Mouse (Mus musculus) embryonic facial prominence, embryonic 10.5 days (tissue): ENCODE results near the gene Erbb2. TPM values are rescaled to one million over a fixed set of nuclear protein-coding genes. Genes with fewer than 3 reads are reported as not detected.

Experiments
- DNase-seq: peaks from one replicate; pipeline ENCODE4 v3.0.0-alpha.2; 2017; ENCODE audit warnings: low spot score
- H3K27ac ChIP-seq: fragments of 300-500 bp; sonication (generic); replicated peaks from 2 replicates; pipeline ENCODE4 v1.5.1; 2016; ENCODE audit warnings: mild to moderate bottlenecking
- H3K27me3 ChIP-seq: fragments of 300-500 bp; sonication (generic); replicated peaks from 2 replicates; pipeline ENCODE4 v1.6.1; 2016; ENCODE audit warnings: low read depth, mild to moderate bottlenecking; ENCODE audit not compliant: poor library complexity, severe bottlenecking
- H3K36me3 ChIP-seq: fragments of 300-500 bp; sonication (generic); replicated peaks from 2 replicates; pipeline ENCODE4 v1.6.1; 2016; ENCODE audit warnings: mild to moderate bottlenecking, moderate library complexity
- H3K4me1 ChIP-seq: fragments of 300-500 bp; sonication (generic); 2 replicates; pipeline ENCODE4 v1.6.1; 2016
- H3K4me3 ChIP-seq: fragments of 300-500 bp; sonication (generic); 2 replicates; pipeline ENCODE4 v1.5.1; 2016; ENCODE audit warnings: mild to moderate bottlenecking, moderate library complexity
- H3K9me3 ChIP-seq: fragments of 300-500 bp; sonication (generic); 2 replicates; pipeline ENCODE4 v1.6.1; 2016; ENCODE audit warnings: mild to moderate bottlenecking
- WGBS: fragments of 180-500 bp; shearing (Covaris S2); methylation state at CpG from one replicate; pipeline ENCODE4 v1.1.7; 2016; 5-methylcytosine and 5-hydroxymethylcytosine counted together
- polyA plus RNA-seq: library from polyadenylated mRNA; unstranded; fragments of >200 nt; fragmentation: Nextera tagmentation; extraction: Ambion mirVana; gene quantifications from 2 replicates; pipeline ENCODE4 v1.2.1, GENCODE M21; 2016

The Erbb2 gene
- polyA plus RNA-seq, 1 experiment from 2014 or later: 29.5 TPM

DNA sequence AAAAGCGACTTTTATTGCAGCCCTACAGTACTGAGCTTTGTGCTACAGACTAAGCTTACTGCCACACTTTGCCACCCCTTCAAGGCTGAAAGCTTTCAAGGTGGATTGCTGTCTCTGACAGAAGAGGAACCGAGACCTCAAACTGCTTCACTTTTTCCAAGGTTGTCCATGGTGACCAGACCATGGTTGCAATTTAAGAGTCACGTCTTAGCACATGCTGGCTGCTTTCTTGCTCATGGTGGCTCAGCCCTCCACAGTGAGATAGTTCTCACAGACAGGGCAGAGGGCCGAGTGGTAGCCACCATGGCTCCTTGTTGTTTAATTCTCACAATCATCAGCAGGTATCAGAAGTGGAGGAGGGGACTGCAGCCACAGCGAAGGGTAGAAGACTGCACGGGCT lies 58.5 kb downstream of the Erbb2 start:
- 81% methylated on average over 6 of the region's 6 CpGs for WGBS
- no peaks in the 10 kb centered on the region for H3K36me3 ChIP-seq
- peaks cover 37% of the 10 kb centered on the region for H3K4me1 ChIP-seq
- no peak overlapping the region for H3K4me3 ChIP-seq
- no peak for DNase-seq
- H3K9me3 ChIP-seq: no peaks in the 10 kb centered on the region
- H3K27me3 ChIP-seq: peaks cover 14% of the 10 kb centered on the region; the same call in 1 of the 2 replicates
- no peak overlapping the region; the same call in 1 of the 2 replicates for H3K27ac ChIP-seq

DNA sequence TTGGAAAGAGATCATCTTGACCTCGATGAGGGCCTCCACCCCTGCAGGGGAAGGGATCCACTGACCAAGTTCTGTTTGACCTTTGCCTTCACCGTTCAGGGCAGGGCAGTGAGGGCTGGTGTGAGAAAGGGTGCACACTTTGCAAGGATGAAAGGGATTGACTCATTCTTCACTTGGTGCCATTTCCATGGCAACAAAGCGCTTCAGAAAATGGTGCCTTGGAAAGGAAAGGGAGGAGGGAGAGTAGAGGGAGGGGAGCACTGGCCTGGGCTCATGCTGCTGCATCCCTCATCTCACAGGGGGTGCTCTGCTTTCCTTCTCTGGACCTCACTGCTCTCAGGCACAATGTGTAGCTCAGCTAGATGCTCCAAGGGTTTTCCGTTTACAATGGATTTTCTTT lies 60.4 kb downstream of the Erbb2 start:
- peaks cover 14% of the 10 kb centered on the region; the same call in 1 of the 2 replicates for H3K27me3 ChIP-seq
- H3K27ac ChIP-seq: no peak overlapping the region
- WGBS: 64% methylated on average over 4 of the region's 4 CpGs

DNA sequence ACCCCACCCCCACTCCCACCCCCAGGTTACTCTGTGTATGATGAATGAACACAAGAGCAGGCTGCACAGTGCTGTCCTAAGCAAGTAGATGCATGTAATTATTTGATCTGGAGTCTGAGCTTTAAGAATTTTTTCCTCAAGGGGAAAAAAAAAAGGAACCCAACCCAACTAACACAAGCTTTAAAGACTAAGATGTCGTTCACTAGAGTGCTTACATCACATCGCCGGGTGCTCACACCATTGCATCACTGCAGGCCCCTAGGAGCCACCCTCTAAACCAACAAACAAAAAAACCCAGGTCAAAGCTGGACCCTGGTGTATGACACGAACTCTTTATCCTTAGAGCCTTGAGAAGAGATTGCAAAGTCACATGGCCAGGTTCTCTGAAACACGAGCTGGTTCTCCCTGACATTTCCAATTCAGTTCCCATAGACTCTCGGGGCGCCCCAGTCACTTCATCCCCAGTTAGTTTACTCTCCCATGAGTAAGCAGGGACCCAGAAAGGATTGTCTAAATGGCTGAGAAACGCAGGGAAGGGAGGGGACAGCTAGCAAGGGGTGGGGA lies 61.7 kb downstream of the Erbb2 start:
- peaks cover 11% of the 10 kb centered on the region; the same call in 1 of the 2 replicates for H3K27me3 ChIP-seq
- H3K4me1 ChIP-seq: peaks cover 37% of the 10 kb centered on the region
- no peaks in the 10 kb centered on the region for H3K36me3 ChIP-seq
- H3K4me3 ChIP-seq: no peak overlapping the region
- no peak for DNase-seq
- no peaks in the 10 kb centered on the region for H3K9me3 ChIP-seq
- 64% methylated on average over 8 of the region's 8 CpGs for WGBS
- H3K27ac ChIP-seq: no peak overlapping the region

More for the DNA sequence above, 60.4 kb downstream of the Erbb2 start:
- DNase-seq: no peak
- H3K4me1 ChIP-seq: peaks cover 37% of the 10 kb centered on the region
- H3K4me3 ChIP-seq: no peak overlapping the region
- H3K9me3 ChIP-seq: no peaks in the 10 kb centered on the region
- H3K36me3 ChIP-seq: no peaks in the 10 kb centered on the region

DNA sequence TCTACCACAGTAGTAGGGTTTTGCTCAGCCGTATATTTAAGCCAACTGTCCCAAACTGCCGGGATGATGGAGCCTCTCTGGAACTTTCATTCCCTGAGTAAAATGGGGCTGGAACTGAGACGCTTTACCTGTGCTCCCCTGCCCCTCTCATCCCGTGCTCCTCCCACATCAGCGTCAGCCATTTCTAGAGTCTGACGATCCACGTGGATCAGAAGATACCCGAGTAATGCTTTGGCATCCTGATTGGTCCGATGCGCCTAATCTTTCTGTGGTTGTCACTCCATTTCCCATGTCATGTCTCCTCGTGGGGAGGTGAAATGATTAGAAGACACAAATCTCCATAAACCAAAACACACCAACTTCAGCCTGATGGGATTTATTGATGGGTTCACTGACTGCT lies 62.7 kb downstream of the Erbb2 start:
- Histone ChIP-seq H3K27me3 (peaks cover 11% of the 10 kb centered on the region; the same call in 1 of the 2 replicates), H3K9me3 (no peaks in the 10 kb centered on the region), H3K4me3 (no peak overlapping the region), H3K36me3 (no peaks in the 10 kb centered on the region), H3K27ac (no peak overlapping the region), H3K4me1 (peaks cover 38% of the 10 kb centered on the region)
- DNase-seq: no peak
- WGBS: 88% methylated on average over 11 of the region's 11 CpGs

DNA sequence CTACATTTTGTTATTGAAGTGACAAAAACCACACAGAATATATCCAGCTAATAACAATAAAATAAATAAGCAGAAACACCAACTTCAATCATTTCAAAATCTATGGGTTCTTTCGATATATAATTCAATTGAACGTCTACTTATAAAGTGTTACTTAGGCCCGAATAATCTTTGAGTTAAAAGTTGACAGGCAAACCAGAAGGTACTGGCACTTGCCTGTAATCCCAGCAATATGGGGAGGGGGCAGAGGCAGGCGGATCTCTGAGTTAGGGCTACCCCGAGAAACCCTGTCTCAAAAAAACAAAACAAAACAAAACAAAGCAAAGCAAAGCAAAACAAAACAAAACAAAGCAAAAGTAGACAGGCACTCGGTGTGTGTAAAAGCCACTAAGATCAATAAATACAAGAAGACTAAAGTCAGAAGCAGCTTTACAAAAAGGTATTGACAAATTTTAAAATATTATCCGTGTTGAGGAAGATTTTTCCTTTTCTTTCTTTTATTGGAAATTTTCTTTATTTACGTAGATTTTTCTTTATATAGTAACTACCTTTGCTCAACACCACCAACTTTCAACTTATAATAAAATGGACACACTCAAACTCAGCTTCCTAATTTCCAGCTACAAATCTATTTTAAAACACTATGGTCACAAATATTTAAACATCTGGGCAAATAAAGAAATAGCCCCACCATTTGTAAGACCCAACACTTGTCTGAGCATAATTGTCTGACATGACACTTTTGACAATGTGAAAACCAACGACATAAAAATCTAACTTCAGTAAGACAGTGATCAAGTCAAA lies 63.6 kb downstream of the Erbb2 start:
- H3K9me3 ChIP-seq: no peaks in the 10 kb centered on the region
- DNase-seq: no peak
- H3K27me3 ChIP-seq: 0 out of 2 replicates have a peak, but pooled peaks cover 7% of the 10 kb centered on the region
- H3K36me3 ChIP-seq: no peaks in the 10 kb centered on the region
- peaks cover 38% of the 10 kb centered on the region for H3K4me1 ChIP-seq
- no peak overlapping the region for H3K27ac ChIP-seq
- no peak overlapping the region for H3K4me3 ChIP-seq
- WGBS: 88% methylated on average over 9 of the region's 9 CpGs

DNA sequence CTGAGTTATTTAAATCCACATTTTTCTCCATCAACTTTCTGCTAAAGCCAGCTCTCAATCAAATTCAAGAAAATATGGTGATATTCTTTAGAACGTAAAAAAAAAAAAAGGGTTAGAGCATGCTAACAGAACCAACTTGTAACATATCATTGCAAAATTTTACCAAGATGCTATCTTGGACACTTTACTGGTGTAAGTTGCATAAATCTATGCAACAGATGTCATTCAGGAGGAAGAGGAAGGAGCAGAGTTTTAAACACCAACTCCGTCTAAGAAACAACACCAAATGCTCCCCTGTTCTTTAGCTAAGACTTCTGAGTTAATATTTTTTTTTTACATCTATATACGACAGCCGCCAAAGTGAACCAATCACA lies 64.2 kb downstream of the Erbb2 start:
- Histone ChIP-seq H3K27me3 (0 out of 2 replicates have a peak, but pooled peaks cover 6% of the 10 kb centered on the region), H3K36me3 (no peaks in the 10 kb centered on the region), H3K27ac (no peak overlapping the region), H3K4me3 (no peak overlapping the region), H3K4me1 (peaks cover 35% of the 10 kb centered on the region), H3K9me3 (no peaks in the 10 kb centered on the region)
- DNase-seq: no peak
- WGBS: 84% methylated on average over 4 of the region's 4 CpGs

DNA sequence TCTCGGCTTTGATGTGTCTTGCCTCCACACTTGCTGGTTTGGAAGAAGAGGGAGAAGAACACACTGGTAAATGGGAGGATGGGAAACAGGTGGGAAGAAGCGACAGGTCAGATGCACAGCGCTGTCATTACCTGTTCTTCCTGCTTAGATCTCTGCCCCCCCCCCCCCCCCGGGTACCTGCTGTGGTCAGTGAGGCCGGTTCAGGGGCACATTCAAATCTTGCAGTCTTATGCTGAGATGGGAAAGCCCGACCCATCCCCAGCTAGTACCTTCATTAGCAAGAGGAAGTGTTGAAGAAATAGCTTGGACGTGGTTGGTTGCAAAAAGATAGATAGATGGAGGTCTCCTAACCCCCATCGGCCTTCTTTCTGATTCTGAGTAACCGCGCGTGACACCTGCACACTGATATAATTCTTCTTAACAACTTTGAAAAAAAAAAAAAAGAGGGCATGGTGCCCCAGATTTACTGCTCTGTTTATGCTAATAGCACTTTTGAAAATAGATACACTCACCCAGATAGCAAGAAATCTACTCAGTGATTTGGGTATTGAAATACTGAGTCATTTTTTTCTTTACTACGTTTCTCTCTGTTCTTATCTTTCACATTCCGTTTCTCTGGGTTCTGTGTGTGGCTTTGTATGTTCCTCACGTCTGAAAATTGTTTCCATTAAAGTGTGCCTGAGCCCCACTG lies 64.9 kb downstream of the Erbb2 start:
- peaks cover 30% of the 10 kb centered on the region for H3K4me1 ChIP-seq
- no peaks in the 10 kb centered on the region; the same call in 1 of the 2 replicates for H3K27me3 ChIP-seq
- H3K36me3 ChIP-seq: no peaks in the 10 kb centered on the region
- no peaks in the 10 kb centered on the region for H3K9me3 ChIP-seq
- H3K27ac ChIP-seq: no peak overlapping the region
- no peak overlapping the region for H3K4me3 ChIP-seq
- no peak for DNase-seq
- WGBS: 73% methylated on average over 14 of the region's 14 CpGs

DNA sequence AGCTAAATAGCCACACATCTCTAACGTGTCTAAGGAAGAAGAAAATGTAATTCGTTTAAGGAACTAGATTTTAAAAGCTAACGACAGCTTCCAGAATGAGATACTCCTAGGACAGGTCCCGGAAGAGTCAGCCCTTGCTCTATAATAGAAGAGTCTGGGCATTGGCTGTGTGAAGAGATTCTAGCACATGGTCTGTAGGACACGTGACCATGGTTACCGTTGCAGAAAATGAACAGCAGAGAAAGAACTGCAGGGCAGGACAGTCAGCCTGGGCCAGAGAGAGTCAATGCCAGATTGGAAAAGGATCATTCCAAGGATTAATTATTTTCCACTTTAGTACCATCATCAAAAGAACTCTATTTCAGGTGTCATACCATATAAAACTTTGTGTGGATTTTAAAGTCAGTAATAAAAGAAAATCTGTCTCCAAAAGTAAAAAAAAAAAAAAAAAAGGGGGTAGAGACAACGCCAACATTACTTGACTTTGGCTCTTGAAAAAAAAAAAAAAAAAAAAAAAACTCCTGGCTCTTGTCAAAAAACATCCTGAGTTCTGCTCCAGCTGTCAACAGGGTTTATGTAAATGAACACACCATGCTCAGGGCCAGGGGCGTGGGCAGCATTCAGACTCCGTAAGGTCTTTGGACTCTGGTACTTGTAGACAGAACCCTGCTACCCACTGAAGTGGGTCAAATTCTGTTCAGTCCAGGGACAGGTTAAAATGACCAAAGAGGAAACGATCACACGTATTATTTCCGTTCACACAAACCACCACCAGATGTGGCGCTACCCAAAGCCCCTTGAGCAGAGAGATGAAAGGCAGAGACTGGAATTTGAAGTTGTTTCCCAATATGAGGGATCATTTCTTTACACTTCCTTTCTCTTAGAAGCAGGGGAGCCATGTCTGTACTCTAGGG lies 67.0 kb downstream of the Erbb2 start:
- Histone ChIP-seq H3K27me3 (peaks cover 1% of the 10 kb centered on the region; the same call in 1 of the 2 replicates), H3K36me3 (no peaks in the 10 kb centered on the region), H3K4me1 (peaks cover 17% of the 10 kb centered on the region), H3K4me3 (no peak overlapping the region), H3K27ac (no peak overlapping the region), H3K9me3 (no peaks in the 10 kb centered on the region)
- WGBS: 71% methylated on average over 13 of the region's 13 CpGs
- DNase-seq: no peak

DNA sequence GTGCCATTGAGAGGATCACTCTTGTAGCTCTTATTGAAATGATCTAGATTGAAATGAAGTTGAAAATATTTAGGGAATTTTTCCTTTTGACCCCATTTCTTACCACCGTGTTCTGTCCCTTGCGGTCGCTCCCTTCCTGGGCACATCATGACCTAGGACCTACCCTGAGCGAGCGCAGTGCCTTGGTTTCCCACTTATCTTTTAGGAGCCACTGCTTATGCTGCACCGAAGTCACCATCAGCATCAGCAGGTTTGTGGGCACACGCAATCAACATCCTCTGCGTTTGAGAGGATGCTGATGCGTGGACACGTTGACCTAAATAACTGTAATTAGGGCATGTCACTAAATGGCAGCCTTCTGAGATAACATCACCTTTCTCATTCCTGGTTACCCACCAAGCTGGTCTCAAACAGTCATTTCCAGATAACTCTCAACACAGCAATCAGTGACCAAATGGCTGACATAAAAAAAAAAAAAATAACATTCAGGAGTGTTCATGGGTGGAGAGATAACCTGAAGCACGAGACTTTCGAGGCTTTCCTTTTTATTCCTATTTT lies 67.7 kb downstream of the Erbb2 start:
- DNase-seq: no peak
- Histone ChIP-seq H3K27me3 (peaks cover 5% of the 10 kb centered on the region; the same call in 1 of the 2 replicates), H3K4me3 (no peak overlapping the region), H3K27ac (no peak overlapping the region), H3K9me3 (no peaks in the 10 kb centered on the region), H3K36me3 (no peaks in the 10 kb centered on the region), H3K4me1 (peaks cover 17% of the 10 kb centered on the region)
- WGBS: 87% methylated on average over 12 of the region's 12 CpGs

DNA sequence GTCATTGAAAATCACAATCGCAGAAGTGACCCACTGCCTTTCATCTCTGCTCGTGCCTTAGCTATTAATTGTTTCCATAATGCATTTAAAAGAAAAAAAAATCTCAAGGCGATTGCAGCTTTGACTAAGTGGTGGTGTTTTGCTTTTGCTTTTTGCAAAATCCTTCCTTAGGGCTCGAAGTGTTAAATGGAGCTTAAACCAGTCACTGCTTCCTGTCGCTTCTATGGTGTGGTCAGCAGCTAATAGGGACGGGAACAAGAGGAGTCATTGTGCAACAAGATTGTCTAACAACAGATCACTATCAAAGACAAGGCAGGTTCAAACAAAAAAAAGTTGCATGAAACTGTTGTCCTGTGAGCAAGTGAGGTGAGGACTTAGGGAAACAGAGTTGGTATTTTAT lies 69.0 kb downstream of the Erbb2 start:
- Histone ChIP-seq H3K4me1 (peaks cover 17% of the 10 kb centered on the region), H3K27me3 (peaks cover 5% of the 10 kb centered on the region; the same call in 1 of the 2 replicates), H3K9me3 (no peaks in the 10 kb centered on the region), H3K4me3 (no peak overlapping the region), H3K36me3 (no peaks in the 10 kb centered on the region), H3K27ac (no peak overlapping the region)
- DNase-seq: no peak
- WGBS: 51% methylated on average over 6 of the region's 6 CpGs

DNA sequence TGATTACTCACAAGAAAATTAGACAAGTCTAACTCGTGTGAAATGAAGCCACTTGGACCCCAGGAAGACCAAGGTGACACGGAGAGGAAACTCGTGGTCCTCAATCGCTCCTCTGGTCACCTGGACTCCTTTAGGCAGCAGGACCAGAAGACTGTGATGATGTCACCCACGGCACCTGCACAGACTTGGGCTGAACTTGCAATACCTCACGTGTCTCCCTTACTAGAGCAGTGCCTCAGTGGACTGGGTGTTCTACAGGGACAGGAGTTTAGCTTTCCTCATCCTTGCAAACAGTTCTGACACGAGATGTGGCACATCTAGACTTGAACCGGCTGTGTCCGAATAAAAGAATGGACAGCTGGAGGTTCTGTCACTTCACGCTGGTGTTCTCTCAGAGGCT lies 69.8 kb downstream of the Erbb2 start:
- Histone ChIP-seq H3K36me3 (no peaks in the 10 kb centered on the region), H3K9me3 (no peaks in the 10 kb centered on the region), H3K27me3 (peaks cover 5% of the 10 kb centered on the region; the same call in 1 of the 2 replicates), H3K4me3 (no peak overlapping the region), H3K4me1 (peaks cover 17% of the 10 kb centered on the region), H3K27ac (no peak overlapping the region)
- no peak for DNase-seq
- 83% methylated on average over 10 of the region's 10 CpGs for WGBS
